Mouse (Mus musculus) heart, postnatal 10 days (tissue): ENCODE data around the gene Clec1b. TPM values are rescaled to one million over a fixed set of nuclear protein-coding genes. Genes with fewer than 3 reads are reported as not detected.
A peak's percentile ranks its signal among the peaks of the same experiment; 100 is the strongest.

Experiments used
- DNase-seq, 2 experiments: peaks; one replicate each; pipeline ENCODE4 v3.0.0; 2021
- intact Hi-C: fragments of 180-260 bp; cut with DNase I; formaldehyde crosslinking; loops from one replicate; pipeline ENCODE4 v1.15.1; 2025
- total RNA-seq, 2 experiments: library from RNA; stranded (reverse); gene quantifications; 2 replicates each; pipeline ENCODE4 v1.2.3; 2021

Clec1b gene
- 1 to 10 TPM in 1 of 2 experiments, under 1 TPM in 1; 0.97 to 1.4 TPM for total RNA-seq

DNA sequence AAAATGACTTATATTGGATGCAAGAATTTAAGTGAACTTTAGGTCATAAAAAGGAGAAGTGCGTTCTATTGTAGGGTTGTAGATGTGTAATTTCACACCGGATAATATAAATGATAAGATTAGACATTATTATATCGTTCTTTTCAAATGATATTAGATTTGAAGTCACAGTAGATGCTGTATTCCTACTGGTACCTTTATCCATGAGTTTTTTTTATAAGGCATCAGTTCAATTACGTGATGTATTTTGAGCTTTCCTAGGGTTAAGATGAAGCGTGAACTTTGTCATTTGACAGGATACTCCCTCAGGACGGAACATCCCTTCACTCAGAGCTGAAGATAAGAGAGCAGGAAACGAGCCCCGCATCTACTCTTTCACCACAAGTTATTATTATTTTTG, at the start of gene Clec1b:
Clec1b (plus strand) TSS at position 301 of the 400 bp plus-strand sequence.
- intact Hi-C loops: no loop called here
- DNase-seq: no peak

DNA sequence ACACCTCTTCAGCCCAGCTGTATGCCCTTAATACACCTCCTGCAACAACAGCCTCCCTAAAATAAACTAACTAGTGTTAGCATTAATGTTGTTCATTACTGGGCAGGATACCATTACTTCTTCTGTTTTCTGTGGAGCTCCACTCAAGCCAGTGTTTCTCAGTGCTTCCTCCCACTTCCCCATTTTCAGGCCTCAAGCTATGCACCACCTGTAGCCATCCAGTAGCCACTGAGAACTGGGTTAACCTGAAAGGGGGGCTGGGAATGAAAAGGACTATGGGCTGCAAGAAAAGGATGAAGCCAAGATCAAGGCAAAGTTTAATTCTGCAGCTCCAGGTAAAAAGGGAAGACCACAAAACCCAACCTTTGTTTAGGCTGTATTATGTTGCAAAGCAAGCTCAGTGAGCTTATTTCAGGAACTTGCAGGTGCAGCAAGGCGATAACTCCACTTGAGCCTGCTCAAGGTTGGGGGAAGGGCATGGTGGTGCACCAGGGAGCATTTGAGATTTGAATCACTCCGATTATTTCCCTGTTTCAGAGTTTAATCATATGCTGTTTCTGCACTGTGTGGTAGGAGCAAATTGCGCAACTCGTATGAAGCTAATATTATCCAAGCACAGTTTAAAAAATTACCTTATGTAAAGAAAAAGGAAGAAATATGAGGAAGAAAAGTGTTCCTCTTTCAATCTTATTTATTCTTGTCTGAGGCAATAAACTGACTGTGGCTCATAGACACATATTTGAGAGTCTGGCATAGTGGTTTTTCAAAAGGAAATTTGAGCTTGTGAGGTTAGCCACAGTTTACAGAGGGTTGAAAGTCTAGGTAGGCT, 47.4 kb upstream of the Clec1b start:
- intact Hi-C loops: no loop called here
- no peak for DNase-seq

GRCm38 (mm10) chr6:129351091-129351490, 46.0 kb upstream of the Clec1b start:
- no peak for DNase-seq
- intact Hi-C loops: no loop called here

DNA sequence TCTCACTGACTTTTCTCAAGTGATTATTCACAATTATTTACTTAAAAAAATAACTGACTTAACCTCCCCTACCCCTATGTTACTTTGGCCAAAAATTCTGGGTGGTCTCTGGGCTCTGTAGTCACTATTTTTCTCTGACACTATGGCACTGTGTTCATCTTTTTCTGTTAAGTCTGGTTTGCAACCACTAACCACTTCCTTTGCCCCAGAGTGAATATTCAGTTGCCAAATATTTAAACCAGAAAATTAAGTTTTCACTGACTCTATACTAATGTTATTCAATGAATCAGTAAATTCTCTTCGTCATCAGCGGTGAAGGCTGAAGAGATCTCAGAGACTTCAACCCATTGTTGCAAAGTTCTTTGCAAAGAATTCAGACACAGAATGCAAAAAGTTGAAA, 41.3 kb upstream of the Clec1b start:
- intact Hi-C loops: no loop called here
- DNase-seq: no peak

- no peak for DNase-seq
- intact Hi-C loops: no loop called here
These were observed 40.7 kb upstream of the Clec1b start for GRCm38 (mm10) chr6:129356430-129356829.

DNA sequence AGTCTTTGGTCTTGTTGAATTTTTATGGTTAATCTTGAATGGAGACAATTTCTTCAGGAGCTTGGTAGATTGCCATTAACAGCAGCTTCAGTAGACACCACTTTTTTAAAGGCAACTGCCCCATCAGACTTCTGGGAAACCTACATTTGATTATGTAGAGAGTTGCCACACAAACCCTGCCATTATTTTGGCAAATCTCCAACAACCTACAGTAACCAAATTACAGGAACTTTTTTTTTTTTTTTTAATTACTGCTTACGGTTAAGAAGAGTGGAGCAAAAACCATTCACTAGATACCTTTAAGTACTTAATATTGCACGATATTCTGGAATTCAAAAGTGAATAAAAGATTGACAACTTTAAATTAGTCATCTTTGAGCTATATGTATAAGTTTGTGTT, 37.6 kb upstream of the Clec1b start:
- no peak for DNase-seq
- intact Hi-C loops: no loop called here

DNA sequence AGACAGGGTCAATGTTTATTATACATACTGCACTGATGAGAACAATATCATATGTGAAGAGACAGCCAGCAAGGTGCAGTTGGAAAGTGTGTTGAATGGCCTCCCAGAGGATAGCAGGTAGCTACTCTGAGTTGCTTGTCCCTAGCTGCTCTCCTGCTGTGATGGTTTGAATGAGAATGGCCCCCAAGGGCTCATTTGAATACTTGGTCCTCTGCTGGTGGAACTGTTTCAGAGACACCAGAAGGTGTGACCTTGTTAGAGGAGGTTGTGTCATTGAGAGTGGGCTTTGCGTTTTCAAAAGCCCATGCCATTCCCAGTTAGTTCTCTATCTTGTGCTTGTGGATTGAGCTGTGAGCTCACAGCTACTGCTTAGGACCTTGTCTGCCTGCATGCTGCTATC, 33.2 kb upstream of the Clec1b start:
- intact Hi-C loops: loop anchor here (1.0 to 5.0 kb wide), 2 partner anchors 101 to 277 kb away; no protein-coding TSS in a partner anchor
- DNase-seq: no peak

DNA sequence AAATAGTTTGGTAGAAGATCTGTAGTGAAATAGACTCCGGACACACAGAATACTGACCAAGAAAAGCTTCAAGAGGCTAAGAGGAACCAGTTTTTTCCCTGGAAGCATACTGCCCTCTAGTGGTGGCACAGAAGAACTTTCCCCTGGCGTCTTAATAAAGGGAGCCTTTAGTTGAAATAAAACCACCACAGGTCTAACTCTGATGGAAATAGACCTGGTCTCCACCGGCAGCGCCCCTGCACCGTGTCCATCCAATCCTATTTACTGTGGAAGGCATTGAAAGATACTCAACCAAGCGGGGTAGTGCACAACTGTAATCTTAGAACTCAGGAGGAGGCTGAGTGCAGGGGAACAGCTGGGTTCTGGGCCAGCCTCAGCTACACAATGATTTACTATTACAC, 31.1 kb upstream of the Clec1b start:
- DNase-seq: peak; percentile 55 to 73
- intact Hi-C loops: loop anchor here (2.0 to 5.0 kb wide), 2 partner anchors 34 to 511 kb away; partner anchors contain the start of gene 4922502D21Rik

- intact Hi-C loops: loop anchor here (5.0 kb wide), 1 partner anchor 37 kb away; the partner anchor contains the start of gene 4922502D21Rik
- no peak for DNase-seq
These were observed 27.5 kb upstream of the Clec1b start for GRCm38 (mm10) chr6:129369374-129370132.

GRCm38 (mm10) chr6:129374937-129375471, 22.1 kb upstream of the Clec1b start:
- intact Hi-C loops: no loop called here
- DNase-seq: no peak

DNA sequence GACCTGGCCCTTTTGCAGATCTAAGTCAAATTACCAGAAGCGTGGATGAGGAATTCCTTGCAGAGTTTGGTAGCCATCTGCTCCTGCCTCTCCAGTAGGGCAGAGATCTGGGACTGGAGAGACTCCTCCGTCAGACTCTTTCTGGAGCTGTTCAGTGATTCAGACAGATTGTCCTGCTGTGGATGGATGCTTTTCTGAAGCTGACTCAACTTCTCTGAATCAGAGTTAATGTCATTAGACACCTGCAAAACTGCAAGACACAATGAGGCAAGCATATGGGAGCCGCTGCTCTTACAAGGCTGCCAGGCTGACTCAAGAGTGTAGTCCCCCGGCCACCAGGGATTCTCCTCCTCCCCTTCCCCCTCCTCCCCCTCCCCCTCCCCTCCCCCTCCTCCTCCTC, 16.6 kb upstream of the Clec1b start:
- intact Hi-C loops: no loop called here

DNA sequence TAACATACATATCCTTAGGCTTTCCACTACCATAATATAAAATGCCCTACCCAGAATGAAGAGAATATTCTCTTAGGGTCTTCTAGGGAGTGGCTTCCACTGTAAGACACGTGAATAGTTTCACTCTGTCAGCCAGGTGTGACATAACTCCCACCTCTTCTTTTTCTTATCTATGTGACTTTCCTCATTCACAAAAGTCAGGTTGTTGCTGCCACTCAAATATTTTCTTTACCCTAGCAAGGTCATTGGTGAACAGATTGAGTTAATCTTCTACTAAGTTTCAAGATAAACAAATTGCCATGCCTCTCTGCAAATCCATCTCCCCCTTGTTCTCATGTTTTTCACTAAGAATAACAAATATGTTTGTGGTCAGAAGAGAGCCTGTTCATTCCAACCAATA, 15.4 kb upstream of the Clec1b start:
- no peak for DNase-seq
- intact Hi-C loops: no loop called here

More for the DNA sequence above, 16.6 kb upstream of the Clec1b start:
- no peak for DNase-seq

GRCm38 (mm10) chr6:129383466-129383865, 13.6 kb upstream of the Clec1b start:
- DNase-seq: peak in 1 of 2 experiments; percentile 12
- intact Hi-C loops: no loop called here

DNA sequence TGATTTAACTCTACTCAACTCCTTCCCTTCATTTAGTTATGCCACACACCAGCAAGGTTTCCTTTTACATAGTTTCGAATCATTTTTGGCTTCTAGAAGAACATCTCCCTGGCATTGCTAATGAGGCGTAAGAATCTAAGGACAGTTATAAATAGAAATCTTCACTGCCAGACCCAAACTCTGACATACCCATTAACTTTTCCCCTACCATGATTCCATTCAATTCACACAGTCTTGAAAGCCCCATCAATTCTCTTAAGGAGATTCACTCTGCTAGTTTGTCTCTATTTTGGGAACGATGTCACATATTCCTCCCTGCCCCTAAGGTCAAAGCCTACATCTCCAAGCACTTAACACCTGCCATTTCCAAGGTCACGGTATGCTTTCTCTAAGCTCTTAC, 12.1 kb upstream of the Clec1b start:
- DNase-seq: no peak
- intact Hi-C loops: no loop called here

DNA sequence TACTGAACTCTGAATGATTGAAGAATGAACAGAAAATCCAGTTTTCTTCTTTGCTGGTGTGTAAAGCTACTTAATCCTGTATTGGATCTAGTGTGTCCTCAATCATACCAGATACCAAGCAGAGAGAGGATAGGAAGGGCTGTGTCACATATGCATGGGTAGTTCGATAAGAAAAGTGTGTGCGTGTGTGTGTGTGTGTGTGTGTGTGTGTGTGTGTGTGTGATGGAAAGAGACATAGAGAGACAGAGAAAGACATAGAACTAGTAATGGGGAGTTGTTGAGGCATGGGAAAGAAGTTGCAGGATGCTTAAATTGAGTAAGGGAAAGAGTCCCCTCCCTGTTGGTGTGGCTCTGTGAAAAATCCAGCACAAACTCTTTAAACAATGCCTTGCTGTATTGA, 11.3 kb upstream of the Clec1b start, which contains the start of gene Clec12b:
Clec12b (minus strand) TSS at position 101 of the 400 bp plus-strand sequence.
- no peak for DNase-seq
- intact Hi-C loops: no loop called here

- intact Hi-C loops: loop anchor here (1.0 kb wide), 3 partner anchors 83 to 166 kb away; no protein-coding TSS in a partner anchor
- DNase-seq: peak in 1 of 2 experiments; percentile 10
These were observed 3.9 kb upstream of the Clec1b start for GRCm38 (mm10) chr6:129393087-129393720.

DNA sequence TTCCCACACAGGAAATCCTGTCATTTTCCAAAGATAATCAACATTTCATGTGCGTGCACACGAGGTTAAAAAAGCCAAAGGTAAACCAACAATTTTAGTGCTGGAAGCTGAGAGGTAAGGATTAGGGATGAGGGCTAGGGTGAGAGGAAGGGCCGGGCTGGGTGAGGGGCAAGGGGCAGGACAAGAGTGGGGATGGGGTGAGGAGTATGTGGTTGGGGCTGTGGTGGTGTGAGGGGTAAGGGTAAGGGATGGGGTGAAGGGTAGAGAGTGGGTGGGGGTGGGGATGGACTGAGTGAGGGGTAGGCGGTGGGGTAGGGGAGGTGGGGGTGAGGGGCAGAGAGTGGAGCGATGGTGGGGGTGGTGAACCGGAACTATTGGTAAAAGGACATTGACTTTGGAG, 3.4 kb upstream of the Clec1b start:
- DNase-seq: no peak
- intact Hi-C loops: loop anchor here (1.0 kb wide), 3 partner anchors 83 to 166 kb away; no protein-coding TSS in a partner anchor

GRCm38 (mm10) chr6:129399945-129400344, 2.8 kb downstream of the Clec1b start:
- intact Hi-C loops: no loop called here
- peak; percentile 59 to 64 for DNase-seq

GRCm38 (mm10) chr6:129402404-129402803, 5.3 kb downstream of the Clec1b start:
- intact Hi-C loops: no loop called here
- DNase-seq: no peak

GRCm38 (mm10) chr6:129403391-129403790, 6.3 kb downstream of the Clec1b start:
- intact Hi-C loops: no loop called here
- no peak for DNase-seq

GRCm38 (mm10) chr6:129405999-129406398, 8.9 kb downstream of the Clec1b start:
- no peak for DNase-seq
- intact Hi-C loops: no loop called here
